Mouse (Mus musculus) NIH3T3 (cell line): ENCODE results near the gene Rmdn2.

Experiments
- DNase-seq: peaks from one replicate; pipeline ENCODE4 v3.0.0-alpha.2; 2012; ENCODE audit warnings: low read depth

The Rmdn2 gene

GRCm38 (mm10) chr17:79615897-79616296, 4.2 kb downstream of the Rmdn2 start:
- no peak for DNase-seq

- DNase-seq = no peak
Observed at GRCm38 (mm10) chr17:79616621-79617020, 5.0 kb downstream of the Rmdn2 start.

- DNase-seq = no peak
Observed at GRCm38 (mm10) chr17:79618455-79618854, 6.8 kb downstream of the Rmdn2 start.

GRCm38 (mm10) chr17:79618984-79619383, 7.3 kb downstream of the Rmdn2 start:
- DNase-seq = no peak

GRCm38 (mm10) chr17:79622050-79622449, 10.4 kb downstream of the Rmdn2 start:
- no peak for DNase-seq

GRCm38 (mm10) chr17:79622574-79622973, 10.9 kb downstream of the Rmdn2 start:
- no peak for DNase-seq

GRCm38 (mm10) chr17:79623841-79624240, 12.2 kb downstream of the Rmdn2 start:
- no peak for DNase-seq

- no peak for DNase-seq
Observed at GRCm38 (mm10) chr17:79626241-79626816, 14.7 kb downstream of the Rmdn2 start.

- DNase-seq = no peak
Observed at GRCm38 (mm10) chr17:79649893-79650292, 38.2 kb downstream of the Rmdn2 start.

GRCm38 (mm10) chr17:79650297-79650696, 38.6 kb downstream of the Rmdn2 start:
- no peak for DNase-seq

GRCm38 (mm10) chr17:79653171-79653570, 41.5 kb downstream of the Rmdn2 start:
- DNase-seq = no peak

- DNase-seq = no peak
Observed at GRCm38 (mm10) chr17:79654187-79654586, 42.5 kb downstream of the Rmdn2 start.

- no peak for DNase-seq
Observed at GRCm38 (mm10) chr17:79657785-79658184, 46.1 kb downstream of the Rmdn2 start.

- no peak for DNase-seq
Observed at GRCm38 (mm10) chr17:79658452-79658851, 46.8 kb downstream of the Rmdn2 start.

- no peak for DNase-seq
Observed at GRCm38 (mm10) chr17:79658863-79659262, 47.2 kb downstream of the Rmdn2 start.

GRCm38 (mm10) chr17:79661387-79661786, 49.7 kb downstream of the Rmdn2 start:
- peak; percentile 94 for DNase-seq

GRCm38 (mm10) chr17:79661848-79662247, 50.2 kb downstream of the Rmdn2 start:
- DNase-seq = no peak

- peak; percentile 93 for DNase-seq
Observed at GRCm38 (mm10) chr17:79663393-79664105, 51.9 kb downstream of the Rmdn2 start.

GRCm38 (mm10) chr17:79664106-79664417, 52.4 kb downstream of the Rmdn2 start:
- DNase-seq = no peak

GRCm38 (mm10) chr17:79670837-79671236, 59.2 kb downstream of the Rmdn2 start:
- no peak for DNase-seq

- DNase-seq = peak; percentile 97
Observed at GRCm38 (mm10) chr17:79695106-79695505, 83.4 kb downstream of the Rmdn2 start.

- peak; percentile 72 for DNase-seq
Observed at GRCm38 (mm10) chr17:79695541-79695940, 83.9 kb downstream of the Rmdn2 start.

- peak; percentile 65 for DNase-seq
Observed at GRCm38 (mm10) chr17:79699197-79699596, 87.5 kb downstream of the Rmdn2 start.

- DNase-seq = peak; percentile 84
Observed at GRCm38 (mm10) chr17:79700871-79701270, 89.2 kb downstream of the Rmdn2 start.
